Mouse (Mus musculus): ENCODE measurements around the gene Adam33. TPM values are rescaled to one million over a fixed set of nuclear protein-coding genes. Genes with fewer than 3 reads are reported as not detected.
A peak's percentile ranks its signal among the peaks of the same experiment; 100 is the strongest.

Gene Adam33
- polyA plus RNA-seq, 1 experiment from 2014 or later: 10.3 TPM

DNA sequence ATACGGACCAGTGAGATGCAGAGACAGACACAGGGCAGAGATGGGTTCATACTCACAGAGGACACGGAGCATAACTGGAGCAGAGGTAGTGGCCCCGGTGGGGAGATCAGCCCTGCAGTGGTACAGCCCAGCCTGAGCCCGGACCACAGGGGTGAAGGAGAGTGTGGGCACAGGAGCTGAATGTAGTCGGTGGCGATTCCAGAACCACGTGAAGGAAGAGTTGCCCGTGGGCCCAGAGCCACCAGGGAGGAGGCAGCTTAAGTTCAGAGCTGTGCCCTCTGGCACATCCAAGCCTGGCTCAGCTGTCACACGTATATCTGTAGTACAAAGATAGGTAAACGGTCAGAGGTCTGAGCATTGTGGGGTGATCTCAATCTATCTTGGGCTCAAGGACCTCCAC, 8.9 kb upstream of the Adam33 start:
- no peak overlapping the region for H3K9ac ChIP-seq (ENCODE audit: low read length)
- H3K36me3 ChIP-seq (ENCODE audit: control insufficient read depth, insufficient read depth, low read length): no peaks in the 10 kb centered on the region
- WGBS: 82% methylated on average over 10 of the region's 10 CpGs
- no peak for ATAC-seq (ENCODE audit: insufficient number of reproducible peaks, insufficient read depth, low FRiP score, low read depth)
- no peaks in the 10 kb centered on the region for H3K9me3 ChIP-seq (ENCODE audit: control insufficient read depth, low read length)
- no peaks in the 10 kb centered on the region for H3K27me3 ChIP-seq (ENCODE audit: control insufficient read depth, insufficient read depth, low read length)
- no peak overlapping the region for H3K4me3 ChIP-seq (ENCODE audit: control insufficient read depth in 1 of 2, insufficient read depth in 1 of 2, low read depth in 1 of 2, low read length in 2 of 2)
- H3K27ac ChIP-seq (replicated peaks in 1 of 2; ENCODE audit: control insufficient read depth in 1 of 2, insufficient read depth in 1 of 2, low read depth in 2 of 2, low read length in 2 of 2): no peak overlapping the region
- H3K4me1 ChIP-seq (ENCODE audit: control insufficient read depth in 2 of 2, insufficient read depth in 2 of 2, low read length in 2 of 2): no peaks in the 10 kb centered on the region
- H3K4me2 ChIP-seq (ENCODE audit: low read length): no peak overlapping the region

DNA sequence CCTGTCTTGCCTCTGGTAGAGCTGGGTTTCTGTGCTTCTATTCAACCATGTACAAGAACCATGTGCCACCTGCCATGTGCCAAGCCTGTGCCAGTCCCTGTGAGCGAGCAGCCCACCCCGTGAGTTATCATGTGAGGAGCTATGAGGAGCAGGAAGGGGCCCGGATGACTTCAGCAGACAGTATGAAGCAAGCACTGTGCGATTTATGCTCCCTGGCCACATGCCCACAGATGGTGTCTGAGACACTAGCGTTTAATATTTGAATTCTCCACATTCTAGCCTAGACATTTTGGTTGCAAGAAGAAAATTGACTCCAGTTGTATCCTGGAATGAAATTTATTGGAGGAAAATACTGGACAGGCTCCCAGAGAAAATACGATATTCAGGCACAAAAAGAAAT, 3.9 kb upstream of the Adam33 start:
- H3K9ac ChIP-seq (ENCODE audit: low read length): no peak overlapping the region
- no peaks in the 10 kb centered on the region for H3K9me3 ChIP-seq (ENCODE audit: control insufficient read depth, low read length)
- H3K4me2 ChIP-seq (ENCODE audit: low read length): no peak overlapping the region
- 72% methylated on average over 6 of the region's 6 CpGs for WGBS
- no peaks in the 10 kb centered on the region for H3K36me3 ChIP-seq (ENCODE audit: control insufficient read depth, insufficient read depth, low read length)
- H3K4me3 ChIP-seq (ENCODE audit: control insufficient read depth in 1 of 2, insufficient read depth in 1 of 2, low read depth in 1 of 2, low read length in 2 of 2): no peak overlapping the region
- no peak for ATAC-seq (ENCODE audit: insufficient number of reproducible peaks, insufficient read depth, low FRiP score, low read depth)
- peaks cover 24% of the 10 kb centered on the region for H3K27me3 ChIP-seq (ENCODE audit: control insufficient read depth, insufficient read depth, low read length)
- H3K27ac ChIP-seq (replicated peaks in 1 of 2; ENCODE audit: control insufficient read depth in 1 of 2, insufficient read depth in 1 of 2, low read depth in 2 of 2, low read length in 2 of 2): no peak overlapping the region
- H3K4me1 ChIP-seq (ENCODE audit: control insufficient read depth in 2 of 2, insufficient read depth in 2 of 2, low read length in 2 of 2): peaks cover 6 to 13% of the 10 kb centered on the region in 2 experiments; a peak in 3 of 4 replicates

DNA sequence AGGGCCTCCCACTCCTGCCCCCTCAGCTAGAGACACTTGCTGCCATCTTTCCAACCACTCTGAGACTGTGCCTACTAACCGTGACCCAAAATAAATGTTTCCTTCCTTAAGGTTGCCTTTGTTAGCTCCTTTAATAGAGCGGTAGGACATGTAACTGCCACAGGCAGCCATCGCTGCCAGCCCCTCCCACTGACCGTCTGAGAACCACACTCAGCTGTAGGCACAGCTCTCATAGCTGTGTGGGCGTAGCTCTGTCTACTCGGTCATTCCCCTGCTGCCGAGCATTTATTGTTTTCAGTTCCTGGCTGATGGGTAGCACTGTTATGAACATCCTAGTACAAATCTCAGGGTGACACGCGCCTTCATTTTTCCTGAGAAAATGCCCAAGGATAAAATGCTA, 2.7 kb upstream of the Adam33 start:
- no peak overlapping the region for H3K9ac ChIP-seq (ENCODE audit: low read length)
- H3K27me3 ChIP-seq (ENCODE audit: control insufficient read depth, insufficient read depth, low read length): peaks cover 24% of the 10 kb centered on the region

DNA sequence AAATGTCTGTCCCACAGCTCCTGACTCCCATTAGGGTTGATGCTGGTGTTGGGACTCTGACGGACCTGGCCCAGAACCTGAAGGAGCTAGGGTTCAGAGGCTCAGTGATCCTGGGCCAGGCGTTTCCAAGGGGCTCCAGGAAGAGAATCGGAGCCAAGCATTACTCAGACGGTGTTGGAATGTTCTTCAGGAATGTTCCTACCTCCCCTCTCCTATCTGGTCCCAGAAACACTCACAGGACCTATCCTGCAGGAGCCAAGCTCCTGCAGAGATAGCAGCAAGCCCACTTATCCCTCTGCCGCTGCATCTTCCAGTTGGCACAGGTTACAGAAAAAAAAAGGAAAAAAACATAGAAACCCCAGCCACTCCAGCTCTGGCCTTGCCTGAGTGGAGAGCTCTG, 2.0 kb downstream of the Adam33 start:
- Histone ChIP-seq H3K27me3 (ENCODE audit: control insufficient read depth, insufficient read depth, low read length) (peaks cover 24% of the 10 kb centered on the region), H3K9ac (ENCODE audit: low read length) (no peak overlapping the region), H3K27ac (replicated peaks in 1 of 2; ENCODE audit: control insufficient read depth in 1 of 2, insufficient read depth in 1 of 2, low read depth in 2 of 2, low read length in 2 of 2) (peak overlapping the region; percentile 23 to 24; a peak in 3 of 4 replicates), H3K4me2 (ENCODE audit: low read length) (peak overlapping the region; percentile 2), H3K36me3 (ENCODE audit: control insufficient read depth, insufficient read depth, low read length) (no peaks in the 10 kb centered on the region), H3K4me1 (ENCODE audit: control insufficient read depth in 2 of 2, insufficient read depth in 2 of 2, low read length in 2 of 2) (peaks cover 37 to 46% of the 10 kb centered on the region in 2 experiments), H3K9me3 (ENCODE audit: control insufficient read depth, low read length) (no peaks in the 10 kb centered on the region), H3K4me3 (ENCODE audit: control insufficient read depth in 1 of 2, insufficient read depth in 1 of 2, low read depth in 1 of 2, low read length in 2 of 2) (no peak overlapping the region)
- WGBS: 20% methylated on average over 5 of the region's 5 CpGs
- no peak for ATAC-seq (ENCODE audit: insufficient number of reproducible peaks, insufficient read depth, low FRiP score, low read depth)

More for the DNA sequence above, 2.7 kb upstream of the Adam33 start:
- no peaks in the 10 kb centered on the region for H3K36me3 ChIP-seq (ENCODE audit: control insufficient read depth, insufficient read depth, low read length)
- no peaks in the 10 kb centered on the region for H3K9me3 ChIP-seq (ENCODE audit: control insufficient read depth, low read length)
- no peak overlapping the region for H3K4me3 ChIP-seq (ENCODE audit: control insufficient read depth in 1 of 2, insufficient read depth in 1 of 2, low read depth in 1 of 2, low read length in 2 of 2)
- WGBS: 60% methylated on average over 9 of the region's 9 CpGs
- H3K4me1 ChIP-seq (ENCODE audit: control insufficient read depth in 2 of 2, insufficient read depth in 2 of 2, low read length in 2 of 2): peaks cover 13 to 22% of the 10 kb centered on the region in 2 experiments
- no peak overlapping the region for H3K4me2 ChIP-seq (ENCODE audit: low read length)
- H3K27ac ChIP-seq (replicated peaks in 1 of 2; ENCODE audit: control insufficient read depth in 1 of 2, insufficient read depth in 1 of 2, low read depth in 2 of 2, low read length in 2 of 2): no peak overlapping the region
- ATAC-seq (ENCODE audit: insufficient number of reproducible peaks, insufficient read depth, low FRiP score, low read depth): no peak

DNA sequence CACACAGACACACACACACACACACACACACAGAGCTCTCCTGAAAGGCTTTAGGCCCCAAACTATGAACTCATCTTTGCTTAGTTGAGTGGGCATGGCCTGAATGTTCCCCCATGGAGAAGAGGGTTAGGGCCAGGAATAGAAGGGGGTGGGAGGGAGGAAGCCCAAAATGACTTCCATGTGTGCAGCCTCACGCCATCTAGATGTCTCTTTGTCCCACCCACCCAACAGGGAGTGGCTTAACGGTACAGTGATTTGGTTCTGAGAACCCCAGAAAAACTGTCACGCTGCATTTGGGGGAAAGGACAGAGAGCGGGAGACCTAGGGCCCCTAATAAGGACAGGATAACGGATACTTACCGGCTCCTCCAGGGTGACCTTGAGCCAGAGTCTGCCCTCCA, 2.8 kb downstream of the Adam33 start:
- ATAC-seq (ENCODE audit: insufficient number of reproducible peaks, insufficient read depth, low FRiP score, low read depth): no peak
- Histone ChIP-seq H3K4me1 (ENCODE audit: control insufficient read depth in 2 of 2, insufficient read depth in 2 of 2, low read length in 2 of 2) (peaks cover 37 to 54% of the 10 kb centered on the region in 2 experiments), H3K9ac (ENCODE audit: low read length) (peak overlapping the region; percentile 46), H3K36me3 (ENCODE audit: control insufficient read depth, insufficient read depth, low read length) (no peaks in the 10 kb centered on the region), H3K27ac (replicated peaks in 1 of 2; ENCODE audit: control insufficient read depth in 1 of 2, insufficient read depth in 1 of 2, low read depth in 2 of 2, low read length in 2 of 2) (peak overlapping the region; percentile 24 to 36; a peak in 2 of 4 replicates), H3K4me3 (ENCODE audit: control insufficient read depth in 1 of 2, insufficient read depth in 1 of 2, low read depth in 1 of 2, low read length in 2 of 2) (no peak overlapping the region), H3K9me3 (ENCODE audit: control insufficient read depth, low read length) (no peaks in the 10 kb centered on the region), H3K27me3 (ENCODE audit: control insufficient read depth, insufficient read depth, low read length) (peaks cover 26% of the 10 kb centered on the region), H3K4me2 (ENCODE audit: low read length) (peak overlapping the region; percentile 2)
- 58% methylated on average over 6 of the region's 6 CpGs for WGBS

DNA sequence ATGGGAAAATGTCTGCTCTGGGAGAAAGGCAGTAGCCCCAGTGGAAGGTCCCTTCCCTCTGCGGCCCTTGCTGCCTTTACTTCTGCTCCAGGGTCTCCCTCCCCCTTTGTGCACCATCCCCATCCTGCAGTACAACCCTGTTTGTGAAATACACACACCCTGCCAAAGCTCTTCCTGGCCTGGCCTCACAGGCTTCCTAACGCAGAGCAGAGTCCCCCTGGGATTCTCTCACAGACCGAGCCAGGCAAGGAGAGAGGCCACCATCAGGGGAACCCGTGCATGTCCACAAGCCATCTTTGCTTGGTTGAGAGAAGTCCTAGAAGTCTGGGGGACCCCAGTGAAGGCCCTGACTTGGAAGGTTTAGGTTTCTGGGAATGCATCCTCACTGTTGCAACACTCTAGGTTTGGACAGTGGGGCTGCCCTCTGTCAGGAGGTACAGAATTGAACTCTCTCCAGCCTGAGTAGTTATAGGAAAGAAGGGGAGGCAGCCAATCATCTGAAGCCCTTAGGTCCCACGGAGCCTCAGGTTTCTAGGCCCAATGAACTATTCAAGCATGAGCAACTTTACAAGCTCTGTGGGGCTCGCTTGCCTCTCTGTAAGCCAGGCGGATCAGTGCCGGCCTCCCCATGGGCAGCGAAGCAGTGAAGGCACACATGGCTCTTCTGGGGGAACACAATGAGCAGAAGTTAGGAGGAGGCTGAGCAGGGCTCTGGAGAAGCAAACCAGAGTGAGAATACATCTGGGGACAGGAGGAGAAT, 3.7 kb downstream of the Adam33 start:
- peaks cover 30% of the 10 kb centered on the region for H3K27me3 ChIP-seq (ENCODE audit: control insufficient read depth, insufficient read depth, low read length)
- H3K9me3 ChIP-seq (ENCODE audit: control insufficient read depth, low read length): no peaks in the 10 kb centered on the region
- 66% methylated on average over 9 of the region's 9 CpGs for WGBS
- H3K4me3 ChIP-seq (ENCODE audit: control insufficient read depth in 1 of 2, insufficient read depth in 1 of 2, low read depth in 1 of 2, low read length in 2 of 2): no peak overlapping the region
- H3K4me2 ChIP-seq (ENCODE audit: low read length): no peak overlapping the region
- H3K27ac ChIP-seq (replicated peaks in 1 of 2; ENCODE audit: control insufficient read depth in 1 of 2, insufficient read depth in 1 of 2, low read depth in 2 of 2, low read length in 2 of 2): peak overlapping the region in 1 of 2 experiments; percentile 62; a peak in 2 of 4 replicates
- H3K36me3 ChIP-seq (ENCODE audit: control insufficient read depth, insufficient read depth, low read length): no peaks in the 10 kb centered on the region
- H3K4me1 ChIP-seq (ENCODE audit: control insufficient read depth in 2 of 2, insufficient read depth in 2 of 2, low read length in 2 of 2): peaks cover 37 to 62% of the 10 kb centered on the region in 2 experiments
- no peak for ATAC-seq (ENCODE audit: insufficient number of reproducible peaks, insufficient read depth, low FRiP score, low read depth)
- H3K9ac ChIP-seq (ENCODE audit: low read length): no peak overlapping the region

DNA sequence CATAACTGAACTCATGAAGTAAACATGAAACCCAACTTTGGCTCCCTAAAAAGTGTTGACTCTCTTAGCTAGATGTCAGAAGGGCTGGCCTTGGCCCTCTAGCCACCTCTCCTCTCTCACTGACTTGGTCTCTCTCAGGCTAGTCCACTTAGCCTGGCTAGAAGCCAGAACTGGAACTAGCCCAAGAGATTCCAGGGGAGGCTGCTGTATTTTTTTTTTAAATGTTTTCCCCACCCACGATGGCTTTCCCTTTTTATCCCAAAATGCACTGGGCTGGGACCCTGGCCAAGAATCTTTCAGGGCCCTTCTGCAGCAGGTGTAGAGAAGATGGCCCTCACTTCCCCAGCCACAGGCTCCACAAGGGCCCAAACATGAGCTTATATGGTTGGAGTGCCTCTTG, 4.2 kb downstream of the Adam33 start:
- no peak overlapping the region for H3K4me2 ChIP-seq (ENCODE audit: low read length)
- peaks cover 31% of the 10 kb centered on the region for H3K27me3 ChIP-seq (ENCODE audit: control insufficient read depth, insufficient read depth, low read length)
- peak overlapping the region in 1 of 2 experiments; percentile 62; a peak in 2 of 4 replicates for H3K27ac ChIP-seq (replicated peaks in 1 of 2; ENCODE audit: control insufficient read depth in 1 of 2, insufficient read depth in 1 of 2, low read depth in 2 of 2, low read length in 2 of 2)
- no peak for ATAC-seq (ENCODE audit: insufficient number of reproducible peaks, insufficient read depth, low FRiP score, low read depth)
- 5% methylated on average over 1 of the region's 1 CpGs for WGBS
- H3K4me3 ChIP-seq (ENCODE audit: control insufficient read depth in 1 of 2, insufficient read depth in 1 of 2, low read depth in 1 of 2, low read length in 2 of 2): no peak overlapping the region
- no peaks in the 10 kb centered on the region for H3K9me3 ChIP-seq (ENCODE audit: control insufficient read depth, low read length)
- no peaks in the 10 kb centered on the region for H3K36me3 ChIP-seq (ENCODE audit: control insufficient read depth, insufficient read depth, low read length)
- H3K9ac ChIP-seq (ENCODE audit: low read length): no peak overlapping the region
- H3K4me1 ChIP-seq (ENCODE audit: control insufficient read depth in 2 of 2, insufficient read depth in 2 of 2, low read length in 2 of 2): peaks cover 37 to 67% of the 10 kb centered on the region in 2 experiments
